Mouse (Mus musculus): ENCODE measurements around the gene H2-T3. TPM values are rescaled to one million over a fixed set of nuclear protein-coding genes. Genes with fewer than 3 reads are reported as not detected.
"Not testable (repeated sequence)": the region's sequence is repeated elsewhere in the genome, so short reads cannot be mapped to it uniquely, and the experiment has no call there.

The H2-T3 gene
- 0.44 TPM in 1 of 2 replicates, not detected in the other for total RNA-seq (2021)
- long read RNA-seq, experiment 1, partial matches to known transcripts = 3 of 8 reads
- long read RNA-seq, experiment 1, other reads (novel, unspliced or antisense) = 3 of 8 reads
- long read RNA-seq, experiment 2 = 0 reads

GRCm38 (mm10) chr17:36190169-36190507 lies at the start of gene H2-T3:
Gene H2-T3 (minus strand): TSS chr17:36190287.
- DNase-seq = no peak

GRCm38 (mm10) chr17:36237321-36237921 lies 47.3 kb upstream of the H2-T3 start:
- DNase-seq = no peak

- not testable (repeated sequence) for DNase-seq
These were observed 45.2 kb upstream of the H2-T3 start for GRCm38 (mm10) chr17:36235300-36235699.

- no peak for DNase-seq
These were observed 43.5 kb upstream of the H2-T3 start for GRCm38 (mm10) chr17:36233572-36233971.

GRCm38 (mm10) chr17:36231318-36231717 lies 41.2 kb upstream of the H2-T3 start:
- peak; percentile 87 for DNase-seq

GRCm38 (mm10) chr17:36229046-36229445 lies 39.0 kb upstream of the H2-T3 start:
- DNase-seq = peak; percentile 10

- peak; percentile 45 for DNase-seq
These were observed 36.8 kb upstream of the H2-T3 start for GRCm38 (mm10) chr17:36226921-36227320.

- DNase-seq = no peak
These were observed 35.2 kb upstream of the H2-T3 start for GRCm38 (mm10) chr17:36225231-36225824.

- no peak for DNase-seq
These were observed 34.4 kb upstream of the H2-T3 start for GRCm38 (mm10) chr17:36224451-36224850.

- no peak for DNase-seq
These were observed 28.6 kb upstream of the H2-T3 start for GRCm38 (mm10) chr17:36218594-36219155.

GRCm38 (mm10) chr17:36215586-36215985 lies 25.5 kb upstream of the H2-T3 start:
- no peak for DNase-seq

- DNase-seq = no peak
These were observed 16.8 kb upstream of the H2-T3 start for GRCm38 (mm10) chr17:36206846-36207245.

GRCm38 (mm10) chr17:36205862-36206261 lies 15.8 kb upstream of the H2-T3 start:
- DNase-seq = peak; percentile 24

GRCm38 (mm10) chr17:36205456-36205855 lies 15.4 kb upstream of the H2-T3 start:
- peak; percentile 31 for DNase-seq

- no peak for DNase-seq
These were observed 11.8 kb upstream of the H2-T3 start for GRCm38 (mm10) chr17:36201851-36202250.

GRCm38 (mm10) chr17:36198317-36198716 lies 8.2 kb upstream of the H2-T3 start:
- peak; percentile 49 for DNase-seq

GRCm38 (mm10) chr17:36194471-36194870 lies 4.4 kb upstream of the H2-T3 start:
- DNase-seq = no peak

- peak; percentile 75 for DNase-seq
These were observed 3.6 kb upstream of the H2-T3 start for GRCm38 (mm10) chr17:36193546-36194141.

GRCm38 (mm10) chr17:36192371-36192770 lies 2.3 kb upstream of the H2-T3 start:
- no peak for DNase-seq

- DNase-seq = no peak
These were observed 457 bp downstream of the H2-T3 start for GRCm38 (mm10) chr17:36189491-36190168.

GRCm38 (mm10) chr17:36187540-36187939 lies 2.5 kb downstream of the H2-T3 start:
- DNase-seq = no peak

GRCm38 (mm10) chr17:36182212-36182611 lies 7.9 kb downstream of the H2-T3 start:
- no peak for DNase-seq

GRCm38 (mm10) chr17:36179446-36179845 lies 10.6 kb downstream of the H2-T3 start:
- not testable (repeated sequence) for DNase-seq
